Mouse (Mus musculus): ENCODE data around the gene Amacr. TPM values are rescaled to one million over a fixed set of nuclear protein-coding genes. Genes with fewer than 3 reads are reported as not detected.
A peak's percentile ranks its signal among the peaks of the same experiment; 100 is the strongest.
"Not testable (repeated sequence)": the region's sequence is repeated elsewhere in the genome, so short reads cannot be mapped to it uniquely, and the experiment has no call there.

The Amacr gene
- total RNA-seq, 4 experiments from 2014 or later, result 8.4 to 16.4 (median 11.4) TPM

DNA sequence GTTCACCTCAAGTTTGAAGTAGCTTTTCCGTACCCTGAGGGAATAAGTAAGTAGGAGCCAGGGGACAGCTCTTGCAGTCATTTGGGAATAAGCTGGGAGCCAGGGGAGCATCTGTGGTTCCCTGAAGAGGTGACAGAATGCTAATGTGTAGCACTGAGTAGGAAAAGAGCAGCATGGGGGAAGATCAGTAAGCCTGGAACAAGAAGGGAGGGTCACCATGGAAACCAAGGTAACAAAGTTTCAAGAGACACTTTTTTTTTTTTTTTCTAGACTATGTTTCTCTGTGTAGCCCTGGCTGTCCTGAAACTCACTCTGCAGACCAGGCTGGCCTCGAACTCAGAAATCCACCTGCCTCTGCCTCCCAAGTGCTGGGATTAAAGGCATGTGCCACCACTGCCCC, 4.9 kb downstream of the Amacr start:
- DNase-seq (ENCODE audit: low spot score in 2 of 2), result not testable (repeated sequence)

DNA sequence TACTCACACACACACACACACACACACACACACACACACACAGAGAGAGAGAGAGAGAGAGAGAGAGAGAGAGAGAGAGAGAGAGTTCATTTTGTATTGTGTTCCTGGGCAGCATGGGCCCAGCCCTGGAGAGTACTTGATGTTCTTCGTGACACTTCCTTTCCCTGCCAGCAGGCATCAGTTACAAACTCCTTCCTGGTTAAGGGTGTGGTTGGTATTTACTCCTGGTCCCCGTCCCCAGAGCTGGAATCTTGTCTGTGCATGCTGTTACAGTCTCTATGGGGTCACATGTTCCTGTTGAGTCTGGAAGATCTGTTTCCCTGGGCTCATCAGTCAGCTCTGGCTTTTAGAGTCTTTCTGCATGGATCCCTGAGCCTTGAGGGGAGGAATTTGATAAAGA, 8.9 kb downstream of the Amacr start:
- no peak for DNase-seq (ENCODE audit: low spot score in 2 of 2)

DNA sequence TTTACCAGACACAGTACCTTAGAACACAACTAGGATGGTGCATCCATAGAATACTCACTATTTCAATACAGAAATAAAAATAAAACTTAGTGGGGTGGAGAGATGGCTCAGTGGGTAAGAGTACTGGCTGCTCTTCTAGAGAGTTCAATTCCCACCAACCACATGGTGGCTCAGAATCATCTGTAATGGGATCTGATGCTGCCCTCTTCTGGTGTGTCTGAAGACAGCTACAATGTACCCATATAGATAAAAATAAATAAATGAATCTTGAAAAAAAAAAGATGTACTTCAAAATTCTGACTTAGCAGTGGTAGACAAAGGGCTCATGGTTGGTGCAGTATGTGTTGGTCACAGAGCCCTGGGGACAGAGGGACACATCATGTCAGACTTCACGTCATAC, 10.0 kb downstream of the Amacr start:
- DNase-seq (ENCODE audit: low spot score in 2 of 2), result no peak

DNA sequence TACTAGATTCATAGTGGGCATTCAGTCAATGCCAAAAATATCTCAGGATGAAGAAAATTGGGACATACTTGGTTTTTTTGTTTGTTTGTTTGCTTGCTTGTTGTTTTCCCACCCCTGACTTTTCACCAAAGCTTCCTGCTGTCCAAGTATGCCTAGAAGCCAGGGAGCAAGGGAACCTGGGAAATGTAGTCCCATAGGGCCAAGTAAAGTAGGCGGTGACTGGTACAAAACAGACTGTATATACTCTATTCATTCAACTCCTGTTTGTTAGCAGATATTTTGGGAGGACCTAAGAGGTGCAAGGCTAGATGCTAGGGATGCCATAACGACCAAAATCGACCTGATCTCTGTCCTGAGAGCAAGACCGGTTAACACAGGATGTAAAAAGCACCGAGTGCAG, 18.3 kb downstream of the Amacr start:
- DNase-seq (ENCODE audit: low spot score in 2 of 2), result no peak

DNA sequence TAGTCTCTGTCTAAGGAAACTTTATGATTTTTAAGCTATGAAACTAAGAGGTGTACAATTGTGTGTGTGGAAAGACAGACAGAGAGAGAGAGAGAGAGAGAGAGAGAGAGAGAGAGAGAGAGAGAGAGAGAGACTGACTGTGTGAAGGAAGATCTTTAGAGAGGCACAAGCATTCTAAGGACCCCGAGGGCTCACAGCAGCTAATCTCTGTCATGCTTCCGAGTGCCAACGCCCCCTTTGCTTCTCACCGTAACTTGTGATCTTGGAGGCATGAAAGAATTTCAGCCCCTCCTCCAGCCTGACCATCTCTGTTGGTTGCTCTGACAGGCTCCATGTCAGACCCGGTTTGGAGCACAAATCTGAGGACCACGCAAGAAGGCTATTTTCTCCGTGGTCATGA, 18.9 kb downstream of the Amacr start, which contains the start of gene Slc45a2:
Gene Slc45a2 (plus strand): TSS at position 301 of the 400 bp plus-strand sequence.
- DNase-seq (ENCODE audit: low spot score in 2 of 2), result no peak

DNA sequence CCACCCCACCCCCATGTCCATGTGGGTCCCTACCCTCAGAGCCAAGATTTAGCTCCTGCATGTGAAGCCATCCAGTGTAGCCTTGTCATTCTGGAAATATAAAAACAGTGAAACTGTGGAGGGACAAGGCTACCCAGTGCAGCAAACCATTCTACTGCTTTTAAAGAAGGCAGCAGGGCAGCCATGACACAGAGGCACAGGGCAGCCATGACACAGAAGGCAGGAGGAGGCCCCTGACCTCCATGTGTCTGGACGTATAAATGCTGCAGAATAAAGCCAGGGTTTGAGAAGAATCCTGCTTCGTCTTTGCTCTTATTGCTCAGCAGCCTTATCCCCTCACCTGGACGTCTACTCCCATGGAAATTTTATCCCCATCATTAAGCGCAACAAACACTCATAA, 22.2 kb downstream of the Amacr start:
- DNase-seq (ENCODE audit: low spot score in 2 of 2), result no peak

DNA sequence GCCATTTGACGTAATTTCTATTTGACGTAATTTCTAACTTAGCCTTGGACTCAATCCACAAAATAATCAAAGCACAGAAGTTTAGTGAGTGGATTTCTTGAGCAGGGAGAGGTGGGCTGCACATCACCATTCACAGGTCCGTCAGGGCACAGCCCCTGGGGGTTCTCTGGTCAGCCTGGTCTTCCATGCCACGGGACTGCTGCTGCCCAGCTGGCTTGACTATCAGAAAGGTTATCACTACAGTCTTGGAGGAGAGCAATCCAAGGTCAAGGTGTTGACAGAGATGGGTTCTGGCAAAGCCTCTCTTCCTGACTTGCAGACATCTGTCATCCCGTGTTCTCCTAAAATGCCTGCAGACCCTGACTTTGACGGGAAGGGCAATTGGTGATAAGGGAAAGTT, 23.1 kb downstream of the Amacr start:
- DNase-seq (ENCODE audit: low spot score in 2 of 2), result no peak

DNA sequence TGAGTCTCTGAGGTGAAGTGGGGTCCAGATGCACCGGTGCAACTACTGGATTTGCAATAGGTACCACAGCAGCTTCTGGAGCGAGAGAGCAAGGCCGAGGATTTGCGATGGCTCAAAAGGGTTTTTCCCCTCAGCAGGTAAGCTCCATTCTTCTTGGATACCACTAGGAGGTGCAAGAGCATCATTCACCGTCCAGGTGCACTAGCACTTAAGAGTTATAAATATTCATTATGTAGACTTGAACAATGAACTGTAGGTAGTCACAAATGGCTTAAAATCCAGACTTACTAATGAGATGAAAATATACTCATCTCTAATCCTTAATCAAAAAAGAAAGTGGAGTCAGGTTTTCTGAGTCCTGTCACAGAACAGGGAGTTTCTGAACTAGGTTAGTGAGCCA, 27.2 kb downstream of the Amacr start:
- DNase-seq (ENCODE audit: low spot score in 2 of 2), result no peak

DNA sequence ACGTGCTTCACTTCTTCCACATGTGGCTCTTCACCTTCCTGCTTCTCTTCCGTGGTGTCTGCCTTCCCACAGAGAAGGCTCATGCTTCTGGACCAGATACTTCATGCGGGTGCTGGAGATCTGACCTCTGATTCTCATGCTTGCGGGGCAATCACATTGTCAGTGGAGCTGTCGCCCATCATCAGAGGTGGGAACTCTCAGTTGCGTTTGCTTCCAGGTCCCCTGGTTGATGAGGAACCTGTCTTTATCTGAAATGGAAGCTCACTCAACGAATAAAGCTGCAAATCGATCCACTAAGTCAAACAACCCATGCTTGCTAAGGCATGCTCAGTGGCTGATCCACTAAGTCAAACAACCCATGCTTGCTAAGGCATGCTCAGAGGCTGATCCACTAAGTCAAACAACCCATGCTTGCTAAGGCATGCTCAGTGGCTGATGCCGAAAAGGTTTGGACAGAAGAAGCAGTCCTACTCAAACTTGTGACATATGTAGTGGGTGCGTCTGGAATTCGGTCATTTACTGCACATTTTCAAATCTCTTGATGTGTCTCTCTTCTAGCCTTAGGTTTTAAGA, 29.5 kb downstream of the Amacr start:
- DNase-seq (ENCODE audit: low spot score in 2 of 2), result no peak

DNA sequence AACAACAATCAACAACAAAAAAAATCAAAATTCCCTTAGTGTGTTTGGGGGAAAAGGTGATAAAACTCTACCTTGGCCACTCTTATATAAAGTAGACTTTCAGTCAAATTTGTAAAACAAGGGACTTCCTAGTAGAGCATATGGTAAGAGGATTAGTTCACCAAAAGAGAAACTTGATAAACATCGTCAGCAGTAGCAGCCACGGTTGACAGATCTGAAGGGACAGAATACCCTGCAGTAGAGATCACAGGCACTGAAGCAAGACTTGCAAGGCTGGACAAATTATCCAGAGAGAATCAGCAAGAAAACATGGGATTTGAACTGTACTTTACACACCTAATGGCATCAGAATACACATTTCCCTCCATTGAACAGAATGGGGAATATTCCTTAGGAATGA, 33.4 kb downstream of the Amacr start:
- DNase-seq (ENCODE audit: low spot score in 2 of 2), result no peak

DNA sequence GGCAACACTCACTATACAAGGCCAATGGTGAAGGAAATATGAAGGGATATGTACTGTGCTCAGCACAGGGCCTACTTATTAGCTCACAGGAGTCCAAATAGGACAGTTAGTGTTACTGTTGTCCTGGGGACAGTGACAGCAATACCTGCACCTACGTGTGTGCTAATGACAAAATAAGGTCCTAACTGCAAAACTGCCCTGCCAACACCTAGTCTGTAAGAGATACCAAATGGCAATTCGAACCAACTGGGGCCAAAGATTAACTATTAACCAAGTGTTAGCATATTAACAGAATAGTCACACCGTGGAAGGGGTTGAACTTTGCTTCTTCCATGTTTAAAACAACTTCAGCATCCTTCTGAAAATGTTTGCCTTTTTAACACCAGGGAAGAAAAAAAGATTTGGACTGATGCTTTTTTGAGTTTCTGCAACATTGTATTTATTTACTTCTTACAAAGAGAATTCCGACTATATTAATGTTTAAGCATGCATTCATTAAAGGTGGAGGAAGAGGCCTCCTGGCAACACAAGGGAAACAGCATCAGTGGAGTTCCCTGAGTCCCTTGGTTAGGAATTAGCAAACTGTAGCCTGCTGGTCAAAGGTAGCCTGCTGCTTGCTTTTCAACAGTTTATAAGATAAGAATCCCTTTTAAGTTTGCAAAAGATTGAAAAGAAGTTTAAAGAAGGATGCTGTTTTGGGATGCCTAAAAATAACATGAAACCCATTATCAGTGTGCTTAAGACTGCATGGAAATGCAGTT, 45.4 kb downstream of the Amacr start:
- no peak for DNase-seq (ENCODE audit: low spot score in 2 of 2)

DNA sequence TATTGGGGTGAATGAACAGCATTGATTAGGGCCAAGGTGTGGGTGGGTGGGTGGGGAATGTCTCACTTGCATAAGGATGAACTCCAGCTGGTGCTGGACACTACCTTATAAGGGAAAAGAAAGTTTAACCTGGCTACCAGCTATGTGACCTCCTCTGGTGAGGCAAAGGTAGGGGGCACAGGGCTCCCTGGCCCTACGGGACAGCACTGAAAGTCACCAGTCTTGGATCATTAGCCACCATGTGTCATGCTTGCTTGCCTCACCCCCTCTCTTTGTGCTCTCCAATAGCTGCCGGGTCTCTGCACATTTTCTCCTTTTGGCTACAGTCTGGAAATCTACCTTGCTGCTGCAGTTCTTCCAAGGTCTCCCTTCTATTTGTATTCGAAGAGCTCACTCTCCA, 48.6 kb downstream of the Amacr start:
- no peak for DNase-seq (ENCODE audit: low spot score in 2 of 2)

DNA sequence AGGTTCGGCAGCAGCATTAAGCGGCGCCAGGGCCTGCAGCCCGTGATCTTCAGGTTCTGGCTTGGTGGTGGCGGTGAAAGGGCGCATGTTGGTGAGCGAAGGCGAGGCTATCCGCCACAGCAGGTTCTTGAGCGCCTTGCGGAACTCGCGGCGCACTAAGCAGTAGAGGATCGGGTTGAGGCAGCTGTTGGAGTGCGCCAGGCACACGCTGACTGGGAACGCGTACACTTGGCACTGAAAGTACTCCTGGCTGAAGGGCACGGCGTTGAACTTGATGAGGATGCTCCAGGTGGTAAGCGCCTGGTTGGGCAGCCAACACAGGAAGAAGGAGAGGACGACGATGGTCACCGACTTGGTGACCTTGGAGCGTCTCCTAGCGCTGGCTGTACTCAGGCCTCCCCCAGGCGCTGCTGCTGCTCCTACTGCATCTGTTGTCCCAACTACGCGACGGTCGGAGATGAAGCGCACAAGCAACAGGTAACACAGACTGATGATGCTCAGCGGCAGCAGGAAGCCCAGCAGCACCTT, 54.5 kb downstream of the Amacr start:
- peak in 1 of 2 experiments; percentile 4 for DNase-seq (ENCODE audit: low spot score in 2 of 2)

DNA sequence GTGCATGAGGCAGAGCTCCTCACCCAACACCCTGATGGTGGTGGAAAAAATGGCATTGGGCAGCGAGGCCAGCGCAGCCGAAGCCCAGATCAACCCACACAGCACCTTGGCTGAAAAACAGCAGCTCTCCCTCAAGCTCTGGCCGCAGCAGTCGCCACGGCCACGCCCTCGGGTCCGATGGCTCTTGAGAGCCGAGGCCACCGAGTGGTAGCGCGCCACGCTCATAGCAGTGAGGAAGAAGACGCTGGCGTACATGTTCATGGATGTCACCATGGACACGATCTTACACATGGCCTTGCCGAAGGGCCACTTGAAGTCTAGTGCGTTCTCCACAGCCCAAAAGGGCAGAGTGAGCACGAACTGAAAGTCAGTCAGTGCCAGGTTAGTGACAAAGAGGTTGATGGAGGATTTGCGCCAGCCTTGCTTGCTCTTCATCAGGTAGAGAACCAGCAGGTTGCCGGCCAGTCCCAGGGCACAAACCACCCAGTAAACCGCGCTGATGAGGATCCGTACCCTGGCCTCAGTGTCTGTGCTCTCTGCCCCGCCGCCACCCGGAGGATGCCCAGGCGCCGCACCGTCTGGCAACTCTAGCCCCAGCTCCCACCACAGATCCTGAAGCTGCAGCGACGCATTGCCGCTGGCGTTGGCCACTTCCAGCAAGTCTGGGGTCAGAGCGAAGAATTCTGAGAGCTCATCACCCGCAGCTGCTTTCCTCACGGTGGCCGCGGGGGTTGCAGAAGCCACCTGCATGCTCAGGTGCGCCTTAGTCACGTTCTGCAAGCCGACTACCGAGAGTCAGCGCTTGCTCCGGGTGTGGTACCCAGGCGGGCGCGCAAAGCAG, 55.2 kb downstream of the Amacr start:
- no peak for DNase-seq (ENCODE audit: low spot score in 2 of 2)

DNA sequence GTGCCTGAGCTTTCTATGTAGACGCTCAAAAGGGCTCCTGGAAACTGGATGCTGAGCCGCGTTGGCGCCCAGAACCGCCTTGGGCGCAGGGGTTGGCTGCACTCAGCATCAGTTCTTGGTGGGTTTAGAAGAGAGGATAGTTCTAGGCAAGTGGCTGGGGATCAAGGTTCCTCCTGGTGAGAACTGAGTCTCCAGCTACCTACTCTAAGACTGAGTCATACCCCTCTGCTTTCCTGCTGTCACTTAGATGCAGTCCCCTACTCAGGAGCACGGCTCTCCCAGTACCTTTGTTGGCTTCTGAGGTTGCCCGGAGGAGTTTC, 55.8 kb downstream of the Amacr start:
- DNase-seq (ENCODE audit: low spot score in 2 of 2), result peak in 1 of 2 experiments; percentile 5

DNA sequence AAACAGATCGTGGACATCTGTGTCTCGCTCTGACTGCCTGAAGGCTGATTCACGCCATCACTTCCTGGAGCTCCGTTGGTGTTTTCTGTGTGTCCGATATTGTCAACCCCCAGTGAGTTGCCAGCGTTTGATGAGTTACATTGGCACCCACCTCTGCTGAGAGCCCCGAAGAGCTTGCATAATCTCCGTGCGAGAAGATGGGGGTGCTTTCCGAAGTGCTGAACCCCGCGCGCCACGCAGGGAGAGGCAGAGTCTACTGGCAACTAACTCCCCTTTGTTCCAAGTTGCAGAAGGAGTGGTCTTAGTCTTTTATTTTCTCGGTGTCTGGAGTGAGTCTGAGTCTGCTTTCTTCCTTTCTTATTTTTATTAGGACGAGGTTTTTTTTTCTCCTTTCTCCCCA, 56.2 kb downstream of the Amacr start, which contains the start of gene Rxfp3:
Gene Rxfp3 (minus strand): TSS at position 281 of the 400 bp plus-strand sequence.
- DNase-seq (ENCODE audit: low spot score in 2 of 2), result no peak

DNA sequence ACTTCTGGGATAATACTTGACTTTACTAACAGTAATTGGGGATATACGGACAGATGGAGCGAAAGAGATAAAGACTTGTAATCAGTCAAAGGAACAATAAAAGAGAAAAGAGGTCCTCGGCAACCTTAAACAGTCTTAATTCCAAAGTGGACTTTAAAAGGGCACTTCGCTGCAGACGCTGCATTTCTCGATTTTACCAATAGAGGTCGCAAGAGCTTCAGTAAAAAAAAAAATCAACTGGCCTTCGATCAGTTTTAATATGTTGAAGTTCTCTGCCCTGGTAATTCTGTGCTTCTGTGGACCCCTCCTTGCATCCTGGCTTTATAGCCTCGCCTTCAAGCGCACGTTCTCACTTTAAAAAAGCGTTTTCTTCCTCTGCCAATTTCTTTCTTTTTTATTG, 56.9 kb downstream of the Amacr start:
- peak in 1 of 2 experiments; percentile 47 for DNase-seq (ENCODE audit: low spot score in 2 of 2)

DNA sequence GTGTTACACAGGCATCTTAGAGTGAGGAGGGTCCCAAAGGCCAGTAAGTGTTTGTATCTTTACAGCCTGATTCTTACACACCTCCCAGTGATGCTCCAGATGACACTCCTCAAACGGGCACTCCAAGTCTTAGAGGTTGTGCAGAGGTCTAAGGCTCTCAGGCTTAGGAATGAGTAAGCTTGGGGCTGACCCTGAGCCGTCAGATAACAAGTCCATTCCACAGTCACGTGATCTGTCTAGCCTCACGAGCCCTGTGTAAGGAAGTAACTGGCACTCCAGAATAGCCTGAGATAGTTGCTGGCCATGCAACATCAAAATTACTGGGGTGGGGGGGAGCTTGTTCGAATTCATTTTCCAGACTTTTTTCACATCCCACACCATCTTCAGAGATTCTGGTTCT, 58.5 kb downstream of the Amacr start:
- no peak for DNase-seq (ENCODE audit: low spot score in 2 of 2)

DNA sequence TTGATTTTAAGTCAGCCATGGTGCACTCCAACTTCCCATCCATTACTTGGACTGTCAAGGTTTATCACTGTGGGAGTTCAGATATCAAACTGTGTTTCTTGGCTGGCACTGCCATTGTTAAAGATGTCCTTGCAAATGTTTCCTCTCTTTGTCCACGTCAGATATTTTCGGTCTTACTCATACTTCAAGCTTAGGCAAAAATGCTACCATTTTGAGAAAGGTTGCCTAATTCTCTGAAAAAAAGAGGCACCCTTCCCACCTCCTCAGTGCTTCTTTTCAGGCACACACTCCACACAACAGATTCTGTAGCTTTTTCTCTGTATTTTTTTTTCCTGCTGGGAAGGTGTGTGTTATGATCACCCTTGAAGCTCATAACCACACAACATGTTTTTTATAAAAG, 59.7 kb downstream of the Amacr start:
- no peak for DNase-seq (ENCODE audit: low spot score in 2 of 2)

DNA sequence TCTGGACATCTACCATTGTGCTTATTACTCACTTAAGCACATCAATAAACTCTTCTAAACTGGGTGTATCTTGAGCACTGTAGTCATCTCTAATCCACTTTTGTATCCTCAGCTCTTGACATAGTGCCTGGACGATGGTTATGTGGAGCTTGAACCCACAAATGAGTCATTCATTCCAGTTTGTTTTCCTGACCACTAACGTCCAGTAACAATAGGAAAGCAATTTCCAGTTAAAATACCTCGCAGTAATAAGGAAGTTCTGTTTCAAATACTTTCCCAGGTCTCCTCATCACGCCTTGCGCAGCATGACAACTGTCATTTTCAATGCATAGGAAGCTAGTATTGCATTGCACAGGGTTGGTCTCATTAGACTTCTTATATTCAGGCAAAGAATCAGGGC, 61.3 kb downstream of the Amacr start:
- no peak for DNase-seq (ENCODE audit: low spot score in 2 of 2)

All from layer of hippocampus, adult 8-10 months (tissue).